Mouse (Mus musculus): ENCODE measurements at regions not wholly inside any gene's neighbourhood (a gene's known extent, or its start where the extent isn't known, plus 50 kb on each side); places are given as distances from the start of the nearest gene placed in this dataset.

GRCm38 (mm10) chr5:144621967-144622366 is 76.3 kb downstream of the Nptx2 start:
- DNase-seq, result no peak

GRCm38 (mm10) chr5:144623358-144623757 is 77.7 kb downstream of the Nptx2 start:
- DNase-seq, result no peak

GRCm38 (mm10) chr5:144632295-144632694 is 86.6 kb downstream of the Nptx2 start:
- no peak for DNase-seq

- peak; percentile 3 to 14 for DNase-seq
Measured at GRCm38 (mm10) chr5:144638631-144639030, 92.9 kb downstream of the Nptx2 start.

GRCm38 (mm10) chr5:144639639-144640038 is 93.9 kb downstream of the Nptx2 start:
- no peak for DNase-seq

- no peak for DNase-seq
Measured at GRCm38 (mm10) chr5:144642766-144643165, 97.1 kb downstream of the Nptx2 start.

- no peak for DNase-seq
Measured at GRCm38 (mm10) chr5:144643438-144643837, 97.7 kb downstream of the Nptx2 start.

- DNase-seq, result no peak
Measured at GRCm38 (mm10) chr5:144645367-144645766, 99.7 kb downstream of the Nptx2 start.

GRCm38 (mm10) chr5:144647311-144648104 is 101.8 kb downstream of the Nptx2 start:
- DNase-seq, result no peak

- no peak for DNase-seq
Measured at GRCm38 (mm10) chr5:144652231-144652630, 106.5 kb downstream of the Nptx2 start.

GRCm38 (mm10) chr5:144662031-144662430 is 99.6 kb downstream of the Tmem130 start:
- no peak for DNase-seq

GRCm38 (mm10) chr5:144663981-144664380 is 97.6 kb downstream of the Tmem130 start:
- DNase-seq, result no peak

GRCm38 (mm10) chr5:144664571-144665295 is 96.9 kb downstream of the Tmem130 start:
- no peak for DNase-seq

- no peak for DNase-seq
Measured at GRCm38 (mm10) chr5:144668060-144668459, 93.6 kb downstream of the Tmem130 start.

- DNase-seq, result no peak
Measured at GRCm38 (mm10) chr5:144678815-144679750, 82.5 kb downstream of the Tmem130 start.

- no peak for DNase-seq
Measured at GRCm38 (mm10) chr5:144684184-144684583, 77.4 kb downstream of the Tmem130 start.
